Mouse (Mus musculus): ENCODE data around the gene 1190002N15Rik.

DNA sequence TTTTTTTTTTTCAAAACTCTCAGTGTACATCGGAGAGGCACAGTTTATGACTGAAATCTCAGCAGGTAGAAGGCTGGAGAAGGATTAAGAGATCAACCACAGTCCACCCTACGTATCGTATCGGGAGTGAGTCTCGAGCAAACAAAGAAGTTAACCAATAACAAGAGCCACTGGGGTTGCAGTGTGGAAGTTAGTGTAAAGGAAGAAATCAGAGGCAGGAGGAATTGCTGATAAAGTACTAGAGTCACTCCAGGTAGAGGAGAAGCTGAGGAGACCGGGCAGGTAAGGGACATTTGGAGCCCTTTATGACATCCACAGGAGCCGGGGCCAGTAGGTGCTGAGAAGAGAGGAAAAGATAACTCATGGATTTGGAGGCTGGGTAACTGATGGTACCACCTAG lies 64.0 kb downstream of the 1190002N15Rik start:
- TF ChIP-seq GATA1 (IDR thresholded peaks at IDR 0.05; ENCODE audit: low read length), result no peak
- TF ChIP-seq TAL1 (IDR thresholded peaks at IDR 0.05; ENCODE audit: low read length), result no peak
